Mouse (Mus musculus) cerebellum, adult (tissue): ENCODE measurements around the gene Chpf2.
A peak's percentile ranks its signal among the peaks of the same experiment; 100 is the strongest.
"Not testable (repeated sequence)": the region's sequence is repeated elsewhere in the genome, so short reads cannot be mapped to it uniquely, and the experiment has no call there.

Experiments used
- ATAC-seq: cut with Nextera tagmentation; 2 replicates; pipeline ENCODE4 v1.9.2; 2017; ENCODE audit warnings: mild to moderate bottlenecking, moderate library complexity, mixed read lengths; ENCODE audit not compliant: insufficient number of reproducible peaks, low FRiP score, low TSS enrichment

Gene Chpf2

GRCm38 (mm10) chr5:24586547-24587199, at the start of gene Chpf2:
Chpf2 (plus strand) TSS chr5:24586741.
- peak; percentile 93 for ATAC-seq

- ATAC-seq = no peak
Measured at GRCm38 (mm10) chr5:24537618-24538017, 48.9 kb upstream of the Chpf2 start.

- ATAC-seq = no peak
Measured at GRCm38 (mm10) chr5:24539571-24540296, 46.8 kb upstream of the Chpf2 start.

GRCm38 (mm10) chr5:24540387-24541143, 46.0 kb upstream of the Chpf2 start, which contains the start of gene Asb10:
Asb10 (minus strand) TSS chr5:24540978.
- ATAC-seq = no peak

- ATAC-seq = no peak
Measured at GRCm38 (mm10) chr5:24541144-24541569, 45.4 kb upstream of the Chpf2 start.

GRCm38 (mm10) chr5:24542643-24543042, 43.9 kb upstream of the Chpf2 start:
- ATAC-seq = no peak

- ATAC-seq = no peak
Measured at GRCm38 (mm10) chr5:24550598-24551316, 35.8 kb upstream of the Chpf2 start.

- ATAC-seq = no peak
Measured at GRCm38 (mm10) chr5:24551317-24551688, 35.2 kb upstream of the Chpf2 start.

- no peak for ATAC-seq
Measured at GRCm38 (mm10) chr5:24553621-24554244, 32.8 kb upstream of the Chpf2 start.

GRCm38 (mm10) chr5:24555335-24555734, 31.2 kb upstream of the Chpf2 start:
- not testable (repeated sequence) for ATAC-seq

- no peak for ATAC-seq
Measured at GRCm38 (mm10) chr5:24556709-24557108, 29.8 kb upstream of the Chpf2 start, which contains the start of gene 4931409K22Rik. 4931409K22Rik (minus strand) TSS chr5:24556809.

- no peak for ATAC-seq
Measured at GRCm38 (mm10) chr5:24575948-24576347, 10.6 kb upstream of the Chpf2 start.

GRCm38 (mm10) chr5:24576801-24577182, 9.7 kb upstream of the Chpf2 start:
- ATAC-seq = peak; percentile 7

GRCm38 (mm10) chr5:24577183-24577929, 9.2 kb upstream of the Chpf2 start, which contains the start of gene Abcf2:
Abcf2 (minus strand) TSS chr5:24577467.
- peak; percentile 94 for ATAC-seq

GRCm38 (mm10) chr5:24578109-24578963, 8.2 kb upstream of the Chpf2 start:
- ATAC-seq = no peak

GRCm38 (mm10) chr5:24586106-24586505, 435 bp upstream of the Chpf2 start:
- peak; percentile 27; the same call in 1 of the 2 replicates for ATAC-seq

GRCm38 (mm10) chr5:24587200-24587577, 648 bp downstream of the Chpf2 start:
- no peak for ATAC-seq
